Mouse (Mus musculus) thymus, adult 2 months (tissue): ENCODE results near the gene Ost4.

ENCODE experiments used
- CTCF ChIP-seq: fragments of 200-500 bp; IDR thresholded peaks from 2 replicates; pipeline ENCODE4 v1.5.1; 2012; ENCODE audit warnings: mild to moderate bottlenecking, control low read depth, low read length, moderate library complexity, borderline replicate concordance; ENCODE audit not compliant: control insufficient read depth, poor library complexity, insufficient read depth; ENCODE audit errors: extremely low read depth
- POLR2A ChIP-seq: fragments of 200-500 bp; IDR thresholded peaks from 2 replicates; pipeline ENCODE4 v1.6.1; 2012; ENCODE audit warnings: mild to moderate bottlenecking, low read length, control low read depth, moderate library complexity; ENCODE audit not compliant: control insufficient read depth, poor library complexity, insufficient read depth; ENCODE audit errors: extremely low read depth

- no peak for TF ChIP-seq CTCF
- no peak for TF ChIP-seq POLR2A
Measured at GRCm38 (mm10) chr5:30887858-30888336, 19.7 kb downstream of the Ost4 start.
